Mouse (Mus musculus) midbrain, embryonic 10.5 days (tissue): ENCODE data around the gene Gm10803. TPM values are rescaled to one million over a fixed set of nuclear protein-coding genes. Genes with fewer than 3 reads are reported as not detected.
A peak's percentile ranks its signal among the peaks of the same experiment; 100 is the strongest.
"Not testable (repeated sequence)": the region's sequence is repeated elsewhere in the genome, so short reads cannot be mapped to it uniquely, and the experiment has no call there.

Source experiments
- DNase-seq: peaks from one replicate; pipeline ENCODE4 v3.0.0-alpha.2; 2017; ENCODE audit warnings: low spot score
- H3K27ac ChIP-seq: fragments of 300-500 bp; sonication (generic); replicated peaks from 2 replicates; pipeline ENCODE4 v1.5.1; 2016; ENCODE audit warnings: mild to moderate bottlenecking
- H3K27me3 ChIP-seq: fragments of 300-500 bp; sonication (generic); 2 replicates; pipeline ENCODE4 v1.6.1; 2016; ENCODE audit warnings: low read depth, mild to moderate bottlenecking; ENCODE audit not compliant: poor library complexity, severe bottlenecking
- H3K36me3 ChIP-seq: fragments of 300-500 bp; sonication (generic); 2 replicates; pipeline ENCODE4 v1.6.1; 2016; ENCODE audit warnings: mild to moderate bottlenecking, moderate library complexity
- H3K4me1 ChIP-seq: fragments of 300-500 bp; sonication (generic); 2 replicates; pipeline ENCODE4 v1.6.1; 2016
- H3K4me3 ChIP-seq: fragments of 300-500 bp; sonication (generic); 2 replicates; pipeline ENCODE4 v1.5.1; 2016; ENCODE audit warnings: mild to moderate bottlenecking, moderate library complexity
- H3K9me3 ChIP-seq: fragments of 300-500 bp; sonication (generic); replicated peaks from 2 replicates; pipeline ENCODE4 v1.6.1; 2016; ENCODE audit warnings: mild to moderate bottlenecking
- WGBS: fragments of 180-500 bp; shearing (Covaris S2); methylation state at CpG from one replicate; pipeline ENCODE4 v1.1.7; 2016; 5-methylcytosine and 5-hydroxymethylcytosine counted together
- polyA plus RNA-seq: library from polyadenylated mRNA; unstranded; fragments of >200 nt; fragmentation: Nextera tagmentation; extraction: Ambion mirVana; gene quantifications from 2 replicates; pipeline ENCODE4 v1.2.1, GENCODE M21; 2016

Gene Gm10803
- polyA plus RNA-seq = not detected in 2 replicates

GRCm38 (mm10) chr2:93560268-93560667 lies at the start of gene Gm10803:
Gm10803 (plus strand) TSS chr2:93560568.
- 81% methylated on average over 2 of the region's 2 CpGs for WGBS
- not testable (repeated sequence) for DNase-seq

GRCm38 (mm10) chr2:93510839-93511238 lies 49.5 kb upstream of the Gm10803 start:
- Histone ChIP-seq H3K27me3 (no peaks in the 10 kb centered on the region), H3K36me3 (no peaks in the 10 kb centered on the region), H3K27ac (no peak overlapping the region), H3K9me3 (no peaks in the 10 kb centered on the region), H3K4me3 (no peak overlapping the region), H3K4me1 (0 out of 2 replicates have a peak, but pooled peaks cover 2% of the 10 kb centered on the region)
- DNase-seq = no peak
- WGBS = 100% methylated on average over 1 of the region's 1 CpGs

More at GRCm38 (mm10) chr2:93560268-93560667, at the start of gene Gm10803:
- not testable (repeated sequence) for H3K9me3 ChIP-seq, H3K4me1 ChIP-seq, H3K4me3 ChIP-seq, H3K27me3 ChIP-seq, H3K27ac ChIP-seq, H3K36me3 ChIP-seq

DNA sequence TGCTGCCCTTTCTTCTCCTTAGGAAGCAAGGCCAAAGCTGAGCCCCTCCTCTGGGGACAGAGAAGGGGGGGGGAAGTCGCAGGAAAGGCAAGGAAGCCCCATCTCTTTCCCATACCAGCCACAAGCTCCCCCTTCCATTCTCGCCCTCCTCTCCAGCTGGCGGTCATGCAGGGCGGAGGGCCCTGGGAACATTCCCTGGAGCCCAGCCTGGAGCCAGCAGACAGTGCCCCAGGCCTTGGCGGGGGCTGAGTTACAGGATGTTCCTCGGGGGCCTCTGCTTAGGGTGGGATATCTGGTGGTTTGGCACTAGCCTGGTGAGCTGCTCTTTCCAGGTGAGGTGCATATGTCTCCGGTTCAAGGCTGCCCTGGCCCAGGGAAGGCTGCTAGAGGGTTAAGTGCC lies 48.2 kb upstream of the Gm10803 start:
- no peaks in the 10 kb centered on the region for H3K27me3 ChIP-seq
- 70% methylated on average over 7 of the region's 7 CpGs for WGBS
- no peak overlapping the region for H3K4me3 ChIP-seq
- H3K9me3 ChIP-seq = no peaks in the 10 kb centered on the region
- DNase-seq = no peak
- H3K27ac ChIP-seq = no peak overlapping the region
- 0 out of 2 replicates have a peak, but pooled peaks cover 2% of the 10 kb centered on the region for H3K4me1 ChIP-seq
- no peaks in the 10 kb centered on the region for H3K36me3 ChIP-seq

- WGBS = 83% methylated on average over 4 of the region's 4 CpGs
- no peak overlapping the region for H3K27ac ChIP-seq
Measured at GRCm38 (mm10) chr2:93515246-93515645, 45.1 kb upstream of the Gm10803 start.

DNA sequence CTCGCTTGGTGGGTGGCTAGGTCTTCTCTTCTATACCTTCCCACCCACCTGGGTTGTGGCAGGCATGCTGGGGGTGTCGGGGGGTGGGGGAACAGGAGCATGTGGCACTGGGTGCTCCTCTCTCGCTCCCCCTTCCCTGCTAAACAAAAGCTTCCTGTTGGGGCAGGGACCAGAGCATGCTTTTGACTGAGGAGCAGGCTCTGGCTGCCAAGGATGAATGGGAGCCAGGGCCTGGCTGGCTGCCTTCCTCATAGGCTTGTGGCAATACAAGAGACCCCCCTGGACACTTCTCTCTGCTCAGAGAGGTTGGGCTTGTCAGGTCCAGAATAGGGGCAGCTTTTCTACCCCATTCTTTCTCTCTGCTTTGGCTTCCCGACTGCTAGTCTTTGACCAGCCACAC lies 39.3 kb upstream of the Gm10803 start:
- Histone ChIP-seq H3K27me3 (no peaks in the 10 kb centered on the region; the same call in 1 of the 2 replicates), H3K27ac (no peak overlapping the region; the same call in 1 of the 2 replicates), H3K4me3 (no peak overlapping the region), H3K36me3 (no peaks in the 10 kb centered on the region), H3K4me1 (peaks cover 10% of the 10 kb centered on the region), H3K9me3 (no peaks in the 10 kb centered on the region)
- WGBS = 81% methylated on average over 4 of the region's 4 CpGs
- no peak for DNase-seq

More at GRCm38 (mm10) chr2:93515246-93515645, 45.1 kb upstream of the Gm10803 start:
- no peak for DNase-seq
- no peaks in the 10 kb centered on the region for H3K9me3 ChIP-seq
- H3K4me1 ChIP-seq = 0 out of 2 replicates have a peak, but pooled peaks cover 2% of the 10 kb centered on the region
- no peaks in the 10 kb centered on the region for H3K27me3 ChIP-seq
- H3K36me3 ChIP-seq = no peaks in the 10 kb centered on the region
- no peak overlapping the region for H3K4me3 ChIP-seq

DNA sequence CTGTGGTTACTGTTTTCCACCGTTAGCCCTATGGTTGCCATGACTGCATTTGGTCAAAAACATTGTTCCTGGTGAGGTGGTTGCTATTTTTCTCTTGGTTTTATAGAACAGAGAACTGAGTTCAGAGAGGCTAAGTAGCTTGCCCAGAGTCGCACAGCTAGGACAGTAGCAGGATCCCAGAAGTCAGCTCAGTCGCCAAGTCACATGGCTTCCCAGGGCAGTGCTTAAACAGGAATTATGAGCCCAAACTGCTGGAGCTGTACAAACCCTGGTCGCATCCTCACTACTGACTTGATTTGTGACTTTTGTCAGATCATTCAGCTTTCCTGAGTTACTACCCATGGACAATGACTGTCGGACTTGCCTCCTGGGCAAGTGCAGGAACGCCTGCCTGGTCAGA lies 38.8 kb upstream of the Gm10803 start:
- 89% methylated on average over 6 of the region's 6 CpGs for WGBS
- Histone ChIP-seq H3K4me3 (no peak overlapping the region), H3K4me1 (peaks cover 10% of the 10 kb centered on the region), H3K27me3 (no peaks in the 10 kb centered on the region; the same call in 1 of the 2 replicates), H3K36me3 (no peaks in the 10 kb centered on the region), H3K27ac (no peak overlapping the region), H3K9me3 (no peaks in the 10 kb centered on the region)
- no peak for DNase-seq

GRCm38 (mm10) chr2:93522005-93522404 lies 38.4 kb upstream of the Gm10803 start:
- H3K27me3 ChIP-seq = no peaks in the 10 kb centered on the region; the same call in 1 of the 2 replicates
- 80% methylated on average over 16 of the region's 16 CpGs for WGBS
- H3K9me3 ChIP-seq = no peaks in the 10 kb centered on the region
- H3K27ac ChIP-seq = 0 out of 2 replicates have a peak overlapping the region, but pooled peaks have one; percentile 13
- no peaks in the 10 kb centered on the region for H3K36me3 ChIP-seq
- DNase-seq = no peak
- peaks cover 10% of the 10 kb centered on the region for H3K4me1 ChIP-seq
- H3K4me3 ChIP-seq = no peak overlapping the region

- Histone ChIP-seq H3K9me3 (no peaks in the 10 kb centered on the region), H3K27me3 (no peaks in the 10 kb centered on the region; the same call in 1 of the 2 replicates), H3K36me3 (no peaks in the 10 kb centered on the region), H3K4me3 (no peak overlapping the region), H3K27ac (0 out of 2 replicates have a peak overlapping the region, but pooled peaks have one; percentile 28), H3K4me1 (peaks cover 10% of the 10 kb centered on the region)
- WGBS = 86% methylated on average over 16 of the region's 16 CpGs
- no peak for DNase-seq
Measured at GRCm38 (mm10) chr2:93525033-93525762, 35.2 kb upstream of the Gm10803 start.

DNA sequence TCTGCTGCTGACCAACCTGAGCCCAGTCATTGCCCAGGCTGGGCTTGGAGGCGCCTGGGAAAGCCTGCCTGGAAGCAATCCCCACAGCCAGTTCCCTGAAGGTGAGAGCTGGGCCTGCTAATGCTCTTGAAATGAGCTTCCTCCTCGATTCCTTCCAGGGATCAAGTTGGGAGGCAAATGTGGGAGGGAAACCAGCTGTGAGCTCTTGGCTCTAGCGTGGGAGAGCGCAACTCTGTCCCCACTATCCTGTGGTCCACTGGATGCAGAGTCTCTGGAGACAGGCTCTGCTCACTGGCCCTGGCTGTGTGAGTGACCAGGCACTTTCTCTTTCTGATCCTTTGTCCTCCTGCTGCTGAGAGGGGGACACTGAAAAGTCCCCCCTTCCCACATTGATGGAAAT lies 30.8 kb upstream of the Gm10803 start:
- no peaks in the 10 kb centered on the region for H3K36me3 ChIP-seq
- no peak overlapping the region for H3K4me3 ChIP-seq
- H3K27ac ChIP-seq = 0 out of 2 replicates have a peak overlapping the region, but pooled peaks have one; percentile 18
- H3K4me1 ChIP-seq = no peaks in the 10 kb centered on the region; the same call in 1 of the 2 replicates
- no peaks in the 10 kb centered on the region for H3K27me3 ChIP-seq
- DNase-seq = no peak
- WGBS = 62% methylated on average over 4 of the region's 4 CpGs
- H3K9me3 ChIP-seq = no peaks in the 10 kb centered on the region

- H3K4me3 ChIP-seq = no peak overlapping the region
- H3K9me3 ChIP-seq = no peaks in the 10 kb centered on the region
- peaks cover 13% of the 10 kb centered on the region for H3K4me1 ChIP-seq
- 95% methylated on average over 7 of the region's 7 CpGs for WGBS
- H3K27ac ChIP-seq = no peak overlapping the region
- no peak for DNase-seq
- no peaks in the 10 kb centered on the region for H3K27me3 ChIP-seq
- no peaks in the 10 kb centered on the region for H3K36me3 ChIP-seq
Measured at GRCm38 (mm10) chr2:93533891-93534290, 26.5 kb upstream of the Gm10803 start.

DNA sequence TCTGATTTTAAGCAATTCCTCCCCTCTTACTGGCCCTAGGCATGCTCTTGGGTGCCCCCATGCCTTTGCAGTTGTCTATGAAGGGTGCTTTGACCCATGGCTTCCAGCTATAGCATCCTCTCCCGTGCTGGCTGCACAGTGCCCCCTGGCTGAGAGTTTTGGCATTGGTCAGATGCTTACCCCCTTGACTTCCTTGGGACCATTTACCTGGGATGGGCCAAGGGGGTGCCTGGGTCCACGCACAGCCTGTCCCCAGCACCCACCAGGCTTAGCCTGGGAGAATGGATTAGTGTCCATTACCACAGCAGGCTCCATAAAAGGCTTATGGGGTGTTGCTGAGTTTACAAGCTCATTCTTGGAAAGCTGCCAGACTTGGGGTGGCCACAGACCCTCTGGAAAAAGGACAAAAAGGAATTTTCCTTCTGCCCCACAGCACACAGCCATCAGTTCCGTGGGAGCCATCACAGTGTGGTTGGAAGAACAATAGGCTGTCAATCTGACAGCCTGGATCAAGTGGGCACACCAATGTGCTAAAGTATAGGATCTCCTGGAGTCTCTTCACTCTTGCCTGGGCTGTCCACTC lies 22.9 kb upstream of the Gm10803 start:
- peaks cover 21% of the 10 kb centered on the region for H3K4me1 ChIP-seq
- no peak for DNase-seq
- WGBS = 57% methylated on average over 3 of the region's 3 CpGs
- H3K36me3 ChIP-seq = no peaks in the 10 kb centered on the region
- H3K9me3 ChIP-seq = no peaks in the 10 kb centered on the region
- H3K27ac ChIP-seq = peak overlapping the region; percentile 46; the same call in 1 of the 2 replicates
- peaks cover 5% of the 10 kb centered on the region; the same call in 1 of the 2 replicates for H3K27me3 ChIP-seq
- no peak overlapping the region for H3K4me3 ChIP-seq

GRCm38 (mm10) chr2:93538140-93538539 lies 22.2 kb upstream of the Gm10803 start:
- no peak for DNase-seq
- peak overlapping the region; percentile 46; the same call in 1 of the 2 replicates for H3K27ac ChIP-seq
- no peaks in the 10 kb centered on the region for H3K9me3 ChIP-seq
- no peaks in the 10 kb centered on the region for H3K36me3 ChIP-seq
- peaks cover 21% of the 10 kb centered on the region for H3K4me1 ChIP-seq
- H3K4me3 ChIP-seq = no peak overlapping the region
- 41% methylated on average over 6 of the region's 6 CpGs for WGBS
- peaks cover 5% of the 10 kb centered on the region; the same call in 1 of the 2 replicates for H3K27me3 ChIP-seq

DNA sequence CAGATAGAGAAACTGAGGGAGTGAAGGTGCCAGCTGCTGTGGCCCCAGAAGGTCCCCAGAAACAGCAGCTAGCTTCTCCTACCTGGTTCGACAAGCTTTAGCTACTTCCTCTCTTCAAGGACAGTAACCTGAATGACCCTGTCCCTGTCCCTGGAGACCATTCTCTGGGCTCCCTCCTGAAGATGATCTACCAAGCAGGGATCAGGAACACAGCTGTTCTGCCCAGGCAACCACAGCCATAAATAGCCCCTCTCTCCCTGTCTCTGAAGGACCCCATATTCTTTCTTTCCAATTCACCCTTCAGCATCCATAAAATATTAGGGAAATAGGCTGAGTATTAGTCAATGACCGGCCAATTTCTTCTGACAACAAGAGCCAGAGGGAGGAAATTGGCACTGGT lies 18.6 kb upstream of the Gm10803 start:
- WGBS = 88% methylated on average over 2 of the region's 2 CpGs
- no peaks in the 10 kb centered on the region for H3K9me3 ChIP-seq
- peaks cover 9% of the 10 kb centered on the region; the same call in 1 of the 2 replicates for H3K27me3 ChIP-seq
- H3K4me3 ChIP-seq = no peak overlapping the region
- peaks cover 21% of the 10 kb centered on the region for H3K4me1 ChIP-seq
- no peaks in the 10 kb centered on the region for H3K36me3 ChIP-seq
- no peak for DNase-seq
- no peak overlapping the region for H3K27ac ChIP-seq
